Mouse (Mus musculus) frontal cortex, adult 2 months (tissue): ENCODE measurements around the gene Atf5. TPM values are rescaled to one million over a fixed set of nuclear protein-coding genes. Genes with fewer than 3 reads are reported as not detected.

Source experiments
- DNase-seq, 2 experiments: peaks; one replicate each; pipeline ENCODE4 v3.0.0; 2022; ENCODE audit warnings: low spot score in 1 of 2; ENCODE audit errors: extremely low spot score in 1 of 2
- polyA plus RNA-seq: library from polyadenylated mRNA; depleted of rRNA; stranded (reverse); fragments of >200 nt; gene quantifications from 2 replicates; pipeline ENCODE4 v1.2.3, GENCODE M21; 2012; rRNA removed

Gene Atf5
- 24.2 and 35.6 TPM in 2 replicates for polyA plus RNA-seq

- peak in 1 of 2 experiments; percentile 48 for DNase-seq
Measured at GRCm38 (mm10) chr7:44816470-44817021, at the start of gene Atf5. TSS of gene Atf5 (minus strand) at chr7:44816658.

GRCm38 (mm10) chr7:44864595-44865542 is 48.4 kb upstream of the Atf5 start:
- no peak for DNase-seq

- DNase-seq: no peak
Measured at GRCm38 (mm10) chr7:44863982-44864494, 47.6 kb upstream of the Atf5 start.

DNA sequence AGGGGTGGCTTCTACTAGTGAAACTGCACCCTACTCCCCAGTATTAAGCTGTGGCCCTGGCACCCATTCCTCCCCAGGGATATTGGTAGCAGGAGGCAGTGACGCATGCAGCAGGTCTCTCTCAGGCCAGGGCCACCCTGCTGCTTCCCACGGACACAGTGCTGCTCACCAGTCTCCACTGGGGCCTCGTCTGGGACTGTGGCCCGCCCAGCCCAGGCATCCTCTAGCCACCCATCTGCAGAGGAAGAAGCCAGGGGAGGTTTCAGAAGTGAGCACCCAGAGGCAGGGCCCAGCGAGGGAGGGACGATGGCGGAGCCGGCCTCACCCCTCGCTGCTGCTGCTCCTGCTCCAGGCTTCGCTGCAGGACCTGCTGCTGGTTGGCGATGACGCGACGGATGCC is 46.8 kb upstream of the Atf5 start:
- no peak for DNase-seq

DNA sequence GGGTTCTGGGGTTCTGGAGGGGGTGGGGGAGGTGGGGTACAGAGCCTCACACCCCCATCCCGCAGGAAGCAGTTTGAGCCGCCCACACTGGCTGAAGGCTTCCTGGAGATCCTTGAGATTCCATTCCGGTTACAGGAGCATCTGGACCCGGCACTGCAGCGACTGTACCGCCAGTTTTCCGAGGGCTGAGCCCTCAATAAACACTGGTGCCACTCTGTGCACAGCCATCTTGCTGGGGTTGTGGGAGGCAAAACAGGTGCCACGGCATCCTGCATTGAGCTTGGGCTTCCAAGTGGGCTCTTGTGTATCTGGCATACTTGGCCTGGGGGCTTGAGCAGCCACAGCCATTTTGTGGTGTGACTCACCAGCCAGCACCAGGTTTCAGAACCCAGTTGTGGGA is 46.0 kb upstream of the Atf5 start:
- no peak for DNase-seq

- DNase-seq: no peak
Measured at GRCm38 (mm10) chr7:44861429-44861816, 45.0 kb upstream of the Atf5 start.

- peak in 1 of 2 experiments; percentile 71 for DNase-seq
Measured at GRCm38 (mm10) chr7:44860576-44861428, 44.3 kb upstream of the Atf5 start.

DNA sequence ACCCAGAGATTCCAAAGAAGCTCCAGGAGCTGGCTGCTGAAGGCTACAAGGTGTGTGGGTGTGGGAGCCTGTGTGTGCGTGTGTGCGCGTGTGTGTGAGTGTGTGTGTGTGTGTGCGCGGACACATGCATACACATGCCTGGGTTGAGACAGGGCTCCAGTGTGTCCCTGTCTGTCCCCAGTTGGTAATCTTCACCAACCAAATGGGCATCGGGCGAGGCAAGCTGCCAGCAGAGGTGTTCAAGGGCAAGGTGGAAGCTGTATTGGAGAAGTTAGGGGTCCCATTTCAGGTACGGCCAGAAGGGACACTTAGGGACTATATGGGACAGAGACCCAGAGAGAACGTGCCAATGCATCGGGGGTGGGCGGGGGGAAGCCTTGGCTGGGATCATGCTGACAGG is 43.4 kb upstream of the Atf5 start:
- DNase-seq: no peak

DNA sequence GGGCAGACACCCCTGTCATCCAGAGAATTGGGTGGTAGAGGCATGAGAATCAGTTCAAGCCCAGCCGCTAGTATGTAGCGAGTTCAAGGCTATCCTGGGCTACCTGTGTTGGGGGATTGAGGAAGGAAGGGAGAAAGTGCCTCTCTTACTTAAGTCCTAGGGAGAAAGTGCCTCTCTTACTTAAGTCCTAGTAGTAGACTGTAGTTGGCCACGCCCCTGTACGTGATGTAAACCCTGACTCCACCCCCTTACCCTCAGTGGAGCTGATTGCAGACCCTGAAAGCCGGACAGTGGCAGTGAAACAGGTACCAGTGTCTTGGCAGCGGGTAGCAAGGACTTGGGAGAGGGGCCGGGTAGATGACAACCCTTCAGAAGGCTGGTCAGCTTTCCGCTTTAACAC is 41.4 kb upstream of the Atf5 start:
- DNase-seq: no peak

- peak; percentile 93 to 96 for DNase-seq
Measured at GRCm38 (mm10) chr7:44857042-44857552, 40.6 kb upstream of the Atf5 start, which contains the start of gene Pnkp. TSS of gene Pnkp (plus strand) at chr7:44857139.

- DNase-seq: no peak
Measured at GRCm38 (mm10) chr7:44856265-44856916, 39.9 kb upstream of the Atf5 start.

DNA sequence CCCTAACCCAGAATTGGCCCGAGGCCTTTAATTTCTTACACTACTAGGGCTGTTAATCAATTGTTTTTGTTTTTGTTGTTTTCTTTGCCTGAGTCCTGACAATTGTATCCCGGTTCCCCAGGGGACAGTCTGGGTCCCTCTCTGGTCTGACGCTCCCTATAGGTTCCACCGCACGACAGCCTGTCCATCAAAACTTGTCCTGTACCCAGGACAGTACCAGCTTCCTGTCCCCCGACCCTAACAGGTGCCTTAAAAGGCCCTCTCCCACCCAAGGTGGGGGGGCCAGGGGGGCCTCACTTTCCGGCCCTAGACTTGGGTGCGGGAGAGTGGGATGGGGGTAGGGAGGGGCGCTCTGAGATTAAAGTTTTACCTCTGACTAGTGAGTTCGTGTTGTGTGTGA is 38.6 kb upstream of the Atf5 start:
- DNase-seq: no peak

DNA sequence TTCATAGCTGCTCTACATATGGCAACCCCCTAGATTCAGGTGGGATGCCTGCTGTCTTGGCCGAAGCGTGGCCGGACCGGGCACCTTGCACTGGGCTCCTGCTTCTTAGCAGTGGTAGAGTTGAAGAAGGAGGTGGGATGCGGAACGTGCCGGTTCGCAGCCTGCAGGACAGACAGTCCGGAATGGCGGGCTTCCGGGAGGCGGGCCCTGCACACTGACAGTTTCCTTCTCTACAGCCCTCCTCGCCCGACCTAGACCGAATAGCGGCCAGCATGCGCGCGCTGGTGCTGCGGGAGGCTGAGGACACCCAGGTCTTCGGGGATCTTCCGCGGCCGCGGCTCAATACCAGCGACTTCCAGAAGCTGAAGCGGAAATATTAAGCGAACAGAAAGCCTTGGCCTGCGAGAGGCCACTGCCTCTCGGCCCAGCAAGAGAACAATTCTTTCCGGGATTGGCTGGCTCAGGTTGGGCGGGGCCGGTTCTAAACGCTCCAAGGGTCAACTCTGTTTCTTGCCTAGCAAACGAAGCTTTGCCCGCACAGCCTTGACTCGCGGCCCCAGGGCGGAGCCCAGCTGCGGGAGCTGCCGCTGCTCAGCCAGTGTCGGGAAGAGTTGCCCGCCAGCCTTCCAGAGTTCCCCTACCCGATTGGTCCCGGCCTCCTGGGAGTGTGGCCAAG is 38.0 kb upstream of the Atf5 start:
- DNase-seq: peak in 1 of 2 experiments; percentile 71

DNA sequence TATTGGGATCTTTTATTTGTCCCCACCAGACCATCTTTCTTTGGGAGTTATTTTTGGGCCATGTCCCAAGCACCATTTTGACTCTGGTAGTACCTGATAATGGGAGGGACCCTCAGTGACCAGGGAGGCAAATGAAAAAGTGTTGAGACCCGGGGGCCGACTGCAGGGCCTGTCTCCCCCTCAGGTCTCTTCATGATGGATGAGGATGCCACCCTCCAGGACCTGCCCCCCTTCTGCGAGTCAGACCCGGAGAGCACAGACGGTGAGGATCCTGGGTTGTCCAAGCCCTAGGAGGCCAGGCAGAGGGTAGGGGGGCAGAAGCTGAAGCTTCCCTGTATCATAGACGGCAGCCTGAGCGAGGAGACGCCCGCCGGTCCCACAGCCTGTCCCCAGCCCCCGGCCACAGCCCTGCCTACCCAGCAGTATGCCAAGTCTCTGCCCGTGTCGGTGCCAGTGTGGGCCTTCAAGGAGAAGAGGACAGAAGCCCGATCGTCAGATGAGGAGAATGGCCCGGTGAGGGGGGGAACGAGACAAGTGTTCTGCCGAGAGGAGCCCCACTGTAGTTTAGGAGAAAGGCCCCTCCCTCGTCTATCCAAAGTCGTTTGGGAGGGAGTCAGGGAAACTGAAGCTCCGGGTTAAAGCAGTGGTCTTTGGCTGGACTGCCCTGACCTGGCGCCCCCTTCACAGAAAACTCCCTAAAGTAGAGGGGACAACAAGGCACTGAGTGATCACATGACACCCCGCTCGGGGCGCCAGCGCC is 37.3 kb upstream of the Atf5 start:
- no peak for DNase-seq

- no peak for DNase-seq
Measured at GRCm38 (mm10) chr7:44853065-44853464, 36.6 kb upstream of the Atf5 start.

DNA sequence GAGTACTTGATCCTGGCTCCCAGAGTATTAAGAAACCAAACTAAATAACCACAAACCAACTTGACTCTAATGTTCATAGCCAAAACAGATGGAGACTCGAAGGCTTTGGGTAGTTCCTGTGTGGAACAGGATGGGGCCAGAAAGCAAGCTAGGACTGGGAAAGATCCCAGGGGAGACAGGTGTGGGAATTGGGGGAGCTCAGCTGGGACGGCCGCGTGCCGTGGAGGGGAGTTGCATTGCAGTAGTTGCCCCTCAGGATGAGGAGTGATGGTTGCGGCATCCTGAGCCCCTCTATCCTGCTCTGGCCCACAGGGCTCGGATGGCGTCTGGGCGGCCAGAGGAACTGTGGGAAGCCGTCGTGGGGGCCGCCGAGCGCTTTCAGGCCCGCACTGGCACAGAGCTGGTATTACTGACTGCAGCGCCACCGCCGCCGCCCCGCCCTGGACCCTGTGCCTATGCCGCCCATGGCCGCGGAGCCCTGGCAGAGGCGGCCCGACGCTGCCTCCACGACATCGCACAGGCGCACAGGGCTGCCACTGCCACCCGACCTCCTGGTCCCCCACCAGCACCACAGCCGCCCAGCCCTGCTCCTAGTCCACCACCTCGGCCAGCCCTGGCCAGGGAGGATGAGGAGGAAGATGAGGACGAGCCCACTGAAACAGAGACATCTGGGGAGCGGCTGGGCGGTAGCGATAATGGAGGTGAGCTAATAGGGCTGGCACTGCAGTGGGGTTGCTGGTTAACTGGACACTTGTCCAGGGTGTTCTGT is 36.0 kb upstream of the Atf5 start:
- no peak for DNase-seq

GRCm38 (mm10) chr7:44851625-44852234 is 35.3 kb upstream of the Atf5 start:
- DNase-seq: no peak
